Mouse (Mus musculus) lung, postnatal 0 days (tissue): ENCODE data around the gene Pard3.

ENCODE experiments used
- CTCF ChIP-seq: IDR thresholded peaks from 2 replicates; pipeline ENCODE4 v1.5.1; 2016; ENCODE audit warnings: antibody characterized with exemption, mild to moderate bottlenecking
- EP300 ChIP-seq: IDR thresholded peaks from 2 replicates; pipeline ENCODE4 v1.6.1; 2016; ENCODE audit warnings: antibody characterized with exemption, mild to moderate bottlenecking, control low read depth

- TF ChIP-seq CTCF (no peak), EP300 (no peak)
Observed at GRCm38 (mm10) chr8:127452364-127452763, 388.7 kb downstream of the Pard3 start.
